In genomic region chr8:46584328-46584727, GRCm38 (mm10) we compare ENCODE assay signal across 1 mouse cellular context. TPM values are rescaled to one million over a fixed set of nuclear protein-coding genes. Genes with fewer than 3 reads are reported as not detected.
"Had no signal": no experiment of that assay in that cellular context is flagged by ENCODE, and none has a peak within 500 bp of the region (broad histone marks: within the 10 kb centered on the region; RNA-seq: fewer than 3 reads in every experiment).

No protein-coding gene starts in this region.

RNA-seq across cellular contexts. Expression of gene Cenpu, which starts 32.5 kb away (rescaled TPM):
- total RNA-seq: gastrocnemius, adult 18-20 months had no signal
